Mouse (Mus musculus): ENCODE data around the gene Sprr2h. TPM values are rescaled to one million over a fixed set of nuclear protein-coding genes. Genes with fewer than 3 reads are reported as not detected.

The Sprr2h gene
- polyA plus RNA-seq (2014; fragmentation: Illumina TruSeq; extraction: RNeasy Lipid Tissue Mini Kit (QIAGEN cat#74804); ENCODE audit: insufficient read depth, low read depth, low replicate concordance), result not detected

GRCm38 (mm10) chr3:92385385-92385784 is at the start of gene Sprr2h:
TSS of gene Sprr2h (plus strand) at chr3:92385685.

GRCm38 (mm10) chr3:92338840-92339239 is 46.6 kb upstream of the Sprr2h start, which contains the start of gene Sprr2d:
TSS of gene Sprr2d (plus strand) at chr3:92339140.

DNA sequence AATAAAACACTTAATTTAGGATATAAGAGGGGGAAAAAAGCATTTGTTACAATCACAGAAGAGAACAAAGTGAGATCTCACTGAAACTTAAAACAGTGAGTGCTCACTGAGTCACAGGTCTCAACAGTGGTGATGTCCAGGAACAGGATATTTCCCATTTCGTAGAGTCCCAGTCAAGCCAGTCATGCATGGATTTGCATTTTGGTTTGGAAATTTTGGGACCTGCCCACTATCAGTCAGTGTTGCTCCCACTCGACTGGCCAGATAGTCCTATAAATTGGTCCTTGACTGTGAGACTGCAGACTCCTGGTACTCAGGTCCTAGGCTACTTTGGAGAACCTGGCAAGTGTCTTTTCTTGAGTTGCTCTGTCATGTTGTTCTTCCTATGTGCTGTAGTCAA is 33.6 kb upstream of the Sprr2h start, which contains the start of gene Sprr2e:
Gene Sprr2e, plus strand, starts transcription at position 301 of the 400 bp plus-strand sequence.

GRCm38 (mm10) chr3:92364887-92365286 is 20.6 kb upstream of the Sprr2h start, which contains the start of gene Sprr2f:
TSS of gene Sprr2f (plus strand) at chr3:92365187.

GRCm38 (mm10) chr3:92407691-92408090 is 22.2 kb downstream of the Sprr2h start, which contains the start of gene Sprr2i:
TSS of gene Sprr2i (plus strand) at chr3:92407991.

DNA sequence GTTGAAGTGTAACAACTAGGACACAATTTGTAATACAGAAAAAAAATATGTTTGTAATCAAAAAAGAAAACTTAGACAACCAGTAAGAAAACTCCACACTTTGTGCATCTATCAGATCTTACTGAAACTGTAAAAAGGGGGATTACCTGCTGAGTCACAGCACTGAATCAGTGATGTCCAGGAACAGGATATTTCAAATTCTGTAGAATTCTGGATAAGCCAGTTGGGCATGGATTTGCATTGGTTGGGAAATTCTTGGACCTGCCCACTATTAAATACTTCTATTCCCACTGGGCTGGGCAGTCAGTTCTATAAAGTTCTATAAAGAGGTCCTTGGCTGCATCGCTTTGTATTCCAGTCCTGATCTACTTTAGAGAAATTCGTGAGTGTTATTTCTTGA is 32.3 kb downstream of the Sprr2h start, which contains the start of gene Sprr2j-ps:
Gene Sprr2j-ps, plus strand, starts transcription at position 301 of the 400 bp plus-strand sequence.

DNA sequence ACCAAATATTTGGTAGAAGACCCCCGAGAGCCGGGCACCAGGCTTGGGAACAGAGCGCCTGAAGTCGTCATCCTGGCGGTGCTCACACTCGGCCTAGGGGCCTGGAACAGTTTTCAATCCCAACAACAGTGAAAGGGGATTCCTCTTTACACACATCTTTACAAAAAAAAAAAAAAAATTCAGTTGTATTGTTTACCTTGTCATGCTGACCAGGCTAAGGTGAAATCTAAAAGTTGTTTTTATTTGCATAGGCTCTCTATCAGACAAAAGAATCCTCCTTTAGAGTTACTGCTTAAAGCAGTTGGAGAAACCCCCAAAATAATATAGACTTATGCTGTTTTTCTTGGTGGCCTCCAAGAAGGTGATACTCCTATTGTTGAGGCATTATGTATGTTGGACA is 43.8 kb downstream of the Sprr2h start, which contains the start of gene Gm9774:
Gene Gm9774, minus strand, starts transcription at position 101 of the 400 bp plus-strand sequence.

GRCm38 (mm10) chr3:92432282-92432681 is 46.8 kb downstream of the Sprr2h start, which contains the start of gene Sprr2k:
TSS of gene Sprr2k (plus strand) at chr3:92432582.

Other genes with a start within 250 kb of the Sprr2h start
- not detected for gene Lelp1, start 242.9 kb upstream of the Sprr2h start, polyA plus RNA-seq (2014; fragmentation: Illumina TruSeq; extraction: RNeasy Lipid Tissue Mini Kit (QIAGEN cat#74804); ENCODE audit: insufficient read depth, low read depth, low replicate concordance)
- not detected for gene Sprr2a1, start 169.9 kb upstream of the Sprr2h start, polyA plus RNA-seq (2014; fragmentation: Illumina TruSeq; extraction: RNeasy Lipid Tissue Mini Kit (QIAGEN cat#74804); ENCODE audit: insufficient read depth, low read depth, low replicate concordance)
- 0.51 TPM for gene Sprr2a2, start 169.8 kb upstream of the Sprr2h start, polyA plus RNA-seq (2014; fragmentation: Illumina TruSeq; extraction: RNeasy Lipid Tissue Mini Kit (QIAGEN cat#74804); ENCODE audit: insufficient read depth, low read depth, low replicate concordance)
- not detected for gene Sprr2a3, start 100.3 kb upstream of the Sprr2h start, polyA plus RNA-seq (2014; fragmentation: Illumina TruSeq; extraction: RNeasy Lipid Tissue Mini Kit (QIAGEN cat#74804); ENCODE audit: insufficient read depth, low read depth, low replicate concordance)
- not detected for gene Sprr2b, start 69.1 kb upstream of the Sprr2h start, polyA plus RNA-seq (2014; fragmentation: Illumina TruSeq; extraction: RNeasy Lipid Tissue Mini Kit (QIAGEN cat#74804); ENCODE audit: insufficient read depth, low read depth, low replicate concordance)
- not detected for gene Sprr2d, start 46.5 kb upstream of the Sprr2h start, polyA plus RNA-seq (2014; fragmentation: Illumina TruSeq; extraction: RNeasy Lipid Tissue Mini Kit (QIAGEN cat#74804); ENCODE audit: insufficient read depth, low read depth, low replicate concordance)
- gene Sprr2e, start 33.5 kb upstream of the Sprr2h start, polyA plus RNA-seq (2014; fragmentation: Illumina TruSeq; extraction: RNeasy Lipid Tissue Mini Kit (QIAGEN cat#74804); ENCODE audit: insufficient read depth, low read depth, low replicate concordance), result not detected
- not detected for gene Sprr2f, start 20.5 kb upstream of the Sprr2h start, polyA plus RNA-seq (2014; fragmentation: Illumina TruSeq; extraction: RNeasy Lipid Tissue Mini Kit (QIAGEN cat#74804); ENCODE audit: insufficient read depth, low read depth, low replicate concordance)
- not detected for gene Sprr2i, start 22.3 kb downstream of the Sprr2h start, polyA plus RNA-seq (2014; fragmentation: Illumina TruSeq; extraction: RNeasy Lipid Tissue Mini Kit (QIAGEN cat#74804); ENCODE audit: insufficient read depth, low read depth, low replicate concordance)
- gene Sprr2j-ps, start 32.4 kb downstream of the Sprr2h start, polyA plus RNA-seq (2014; fragmentation: Illumina TruSeq; extraction: RNeasy Lipid Tissue Mini Kit (QIAGEN cat#74804); ENCODE audit: insufficient read depth, low read depth, low replicate concordance), result not detected
- 3.0 TPM for gene Gm9774, start 43.7 kb downstream of the Sprr2h start, polyA plus RNA-seq (2014; fragmentation: Illumina TruSeq; extraction: RNeasy Lipid Tissue Mini Kit (QIAGEN cat#74804); ENCODE audit: insufficient read depth, low read depth, low replicate concordance)
- gene Sprr2k, start 46.9 kb downstream of the Sprr2h start, polyA plus RNA-seq (2014; fragmentation: Illumina TruSeq; extraction: RNeasy Lipid Tissue Mini Kit (QIAGEN cat#74804); ENCODE audit: insufficient read depth, low read depth, low replicate concordance), result not detected
- not detected for gene Sprr1b, start 53.1 kb downstream of the Sprr2h start, polyA plus RNA-seq (2014; fragmentation: Illumina TruSeq; extraction: RNeasy Lipid Tissue Mini Kit (QIAGEN cat#74804); ENCODE audit: insufficient read depth, low read depth, low replicate concordance)
- not detected for gene Sprr3, start 73.0 kb downstream of the Sprr2h start, polyA plus RNA-seq (2014; fragmentation: Illumina TruSeq; extraction: RNeasy Lipid Tissue Mini Kit (QIAGEN cat#74804); ENCODE audit: insufficient read depth, low read depth, low replicate concordance)
- 3.2 TPM for gene Sprr1a, start 100.2 kb downstream of the Sprr2h start, polyA plus RNA-seq (2014; fragmentation: Illumina TruSeq; extraction: RNeasy Lipid Tissue Mini Kit (QIAGEN cat#74804); ENCODE audit: insufficient read depth, low read depth, low replicate concordance)
- gene Sprr4, start 114.8 kb downstream of the Sprr2h start, polyA plus RNA-seq (2014; fragmentation: Illumina TruSeq; extraction: RNeasy Lipid Tissue Mini Kit (QIAGEN cat#74804); ENCODE audit: insufficient read depth, low read depth, low replicate concordance), result not detected
- not detected for gene 2310046K23Rik, start 148.8 kb downstream of the Sprr2h start, polyA plus RNA-seq (2014; fragmentation: Illumina TruSeq; extraction: RNeasy Lipid Tissue Mini Kit (QIAGEN cat#74804); ENCODE audit: insufficient read depth, low read depth, low replicate concordance)
- 0.97 TPM for gene Ivl, start 188.1 kb downstream of the Sprr2h start, polyA plus RNA-seq (2014; fragmentation: Illumina TruSeq; extraction: RNeasy Lipid Tissue Mini Kit (QIAGEN cat#74804); ENCODE audit: insufficient read depth, low read depth, low replicate concordance)
- gene Smcp, start 203.3 kb downstream of the Sprr2h start, polyA plus RNA-seq (2014; fragmentation: Illumina TruSeq; extraction: RNeasy Lipid Tissue Mini Kit (QIAGEN cat#74804); ENCODE audit: insufficient read depth, low read depth, low replicate concordance), result not detected
- not detected for gene 2210017I01Rik, start 221.8 kb downstream of the Sprr2h start, polyA plus RNA-seq (2014; fragmentation: Illumina TruSeq; extraction: RNeasy Lipid Tissue Mini Kit (QIAGEN cat#74804); ENCODE audit: insufficient read depth, low read depth, low replicate concordance)
- not detected for gene Lce6a, start 236.0 kb downstream of the Sprr2h start, polyA plus RNA-seq (2014; fragmentation: Illumina TruSeq; extraction: RNeasy Lipid Tissue Mini Kit (QIAGEN cat#74804); ENCODE audit: insufficient read depth, low read depth, low replicate concordance)